Mouse (Mus musculus) adrenal gland, postnatal 10 days (tissue): ENCODE measurements around the gene Gm11011. TPM values are rescaled to one million over a fixed set of nuclear protein-coding genes. Genes with fewer than 3 reads are reported as not detected.

Source experiments
- DNase-seq: peaks from one replicate; pipeline ENCODE4 v3.0.0; 2021; ENCODE audit warnings: mixed read lengths
- total RNA-seq, 2 experiments: library from RNA; stranded (reverse); gene quantifications; 2 replicates each; pipeline ENCODE4 v1.2.3; 2021

Gene Gm11011
- total RNA-seq, 2 experiments from 2014 or later, result not detected

GRCm38 (mm10) chr2:169586688-169587087, 857 bp downstream of the Gm11011 start:
- no peak for DNase-seq

DNA sequence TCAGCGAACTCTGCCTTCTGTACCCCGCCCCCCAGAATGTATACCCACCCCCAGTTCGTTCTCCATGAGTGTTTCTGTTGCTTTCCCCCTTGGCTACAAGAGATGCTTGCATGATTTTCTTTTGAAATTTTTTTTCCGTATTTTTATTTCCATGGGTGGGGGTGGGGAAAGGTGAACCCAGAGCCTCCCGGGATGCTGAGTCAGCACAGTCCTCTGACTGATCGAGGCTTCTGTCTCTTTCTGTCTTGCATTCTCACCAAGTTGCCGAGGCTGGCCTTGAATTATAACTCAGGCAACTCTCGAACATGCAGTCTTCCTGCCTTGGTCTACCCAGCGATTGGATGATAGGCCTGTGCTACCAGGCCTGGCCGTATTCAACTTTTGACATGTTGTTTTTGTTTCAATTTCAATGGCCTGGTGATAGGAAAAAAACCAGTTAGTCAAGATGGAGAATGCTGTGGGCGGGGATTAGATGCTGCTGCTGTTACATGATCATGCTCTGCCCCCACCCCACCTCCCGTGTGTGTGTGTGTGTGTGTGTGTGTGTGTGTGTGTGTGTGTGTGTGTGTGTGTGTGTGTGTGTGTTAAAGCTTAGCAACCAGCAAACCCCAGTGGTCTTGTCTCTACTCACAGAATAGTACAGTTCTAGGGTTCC, 1.8 kb downstream of the Gm11011 start:
- DNase-seq, result no peak

DNA sequence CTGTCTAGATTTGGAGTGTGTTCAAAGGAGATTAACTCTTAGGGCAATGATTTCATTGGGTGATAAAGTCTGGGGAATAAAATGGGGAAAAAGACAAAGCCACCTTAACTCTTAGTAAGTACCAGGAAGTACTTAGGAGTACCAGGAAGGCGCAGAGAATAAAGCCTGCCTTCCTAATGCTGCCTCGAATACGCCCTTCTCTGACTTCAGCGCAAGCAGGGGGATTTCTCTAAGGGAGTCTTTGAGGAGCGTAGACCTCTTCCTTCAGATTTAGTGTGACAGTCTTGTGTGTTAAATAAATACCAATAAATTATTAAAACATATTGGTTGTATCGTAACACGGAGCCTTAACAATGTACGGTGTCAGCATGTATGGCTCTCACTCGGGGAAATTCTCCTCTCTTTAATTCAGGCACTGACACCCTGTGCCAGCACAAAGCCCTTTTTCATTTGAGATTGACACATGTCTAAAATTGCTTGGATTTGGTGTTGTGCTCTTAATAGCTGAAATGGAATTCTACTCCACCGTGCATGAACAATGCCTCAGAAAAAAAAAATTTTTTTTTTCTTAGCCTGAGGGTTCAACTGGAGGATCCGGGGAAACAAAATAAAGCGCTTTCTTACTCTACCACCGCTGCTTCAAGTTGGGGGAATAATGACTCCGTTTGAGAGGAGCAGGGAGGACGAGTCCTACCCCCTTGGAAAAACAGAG, 2.6 kb downstream of the Gm11011 start:
- DNase-seq, result no peak

GRCm38 (mm10) chr2:169583476-169583875, 4.1 kb downstream of the Gm11011 start:
- no peak for DNase-seq

DNA sequence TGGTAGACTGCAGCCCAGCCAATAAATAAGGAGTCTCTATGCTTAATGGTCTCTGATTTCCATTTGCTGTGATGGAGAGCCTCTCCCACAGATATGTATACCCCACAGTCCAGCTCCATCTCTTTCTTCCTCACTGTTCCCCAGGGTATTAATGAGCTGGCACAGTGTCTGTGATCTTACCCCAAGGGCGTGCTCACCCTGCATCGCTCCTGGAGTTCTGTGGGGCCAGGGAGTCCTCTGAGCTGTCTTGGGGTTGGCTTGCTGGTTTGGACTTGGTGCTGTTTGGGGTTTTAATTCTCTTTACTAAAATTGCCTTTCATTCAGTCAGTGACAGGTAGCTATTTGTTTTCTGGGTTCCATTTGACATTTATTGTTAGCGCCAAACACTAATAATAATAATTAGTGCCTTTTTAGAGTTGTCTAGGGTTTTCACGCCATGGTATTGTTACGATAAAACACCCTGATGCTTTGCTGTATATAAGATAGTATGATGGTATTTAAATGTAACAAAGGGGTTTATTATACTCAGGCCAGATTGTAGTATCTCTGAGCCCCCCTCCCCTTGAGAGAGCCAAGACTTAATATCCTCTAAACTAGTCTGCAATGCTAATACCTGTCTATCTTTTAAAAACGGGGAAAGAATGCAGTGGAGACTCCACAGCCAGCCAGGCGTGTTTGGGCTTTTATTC, 9.9 kb downstream of the Gm11011 start:
- no peak for DNase-seq

GRCm38 (mm10) chr2:169570063-169570462, 17.5 kb downstream of the Gm11011 start:
- DNase-seq, result no peak

GRCm38 (mm10) chr2:169566159-169566558, 21.4 kb downstream of the Gm11011 start:
- no peak for DNase-seq

DNA sequence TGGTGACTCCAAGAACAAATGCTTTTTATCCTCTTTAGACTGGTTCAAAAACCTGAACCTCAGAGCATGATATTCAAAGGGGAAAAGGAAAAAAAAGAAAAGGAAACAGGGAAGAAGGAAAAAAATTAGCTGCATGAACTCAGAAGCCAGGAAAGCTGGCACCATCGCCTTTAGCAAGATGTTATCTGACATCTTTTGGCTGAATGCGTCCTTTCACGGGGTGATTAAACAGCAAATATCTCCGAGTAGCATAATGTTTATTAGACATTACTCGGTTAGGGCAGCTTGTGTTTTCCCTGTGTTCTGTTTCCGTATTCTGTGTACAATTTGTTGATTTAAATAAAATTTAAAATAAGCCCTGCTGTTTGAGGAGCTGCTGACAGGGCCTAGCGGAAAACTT, 21.8 kb downstream of the Gm11011 start:
- DNase-seq, result no peak

- no peak for DNase-seq
Observed at GRCm38 (mm10) chr2:169545674-169546073, 41.9 kb downstream of the Gm11011 start.

GRCm38 (mm10) chr2:169538906-169539305, 48.6 kb downstream of the Gm11011 start:
- DNase-seq, result no peak

Other genes starting within 250 kb of the Gm11011 start
- 10 to 100 TPM; 44.7 to 45.4 TPM for gene Tshz2, start 45.3 kb upstream of the Gm11011 start, total RNA-seq